Mouse (Mus musculus): ENCODE measurements around the gene Slc45a1.

Slc45a1 gene

DNA sequence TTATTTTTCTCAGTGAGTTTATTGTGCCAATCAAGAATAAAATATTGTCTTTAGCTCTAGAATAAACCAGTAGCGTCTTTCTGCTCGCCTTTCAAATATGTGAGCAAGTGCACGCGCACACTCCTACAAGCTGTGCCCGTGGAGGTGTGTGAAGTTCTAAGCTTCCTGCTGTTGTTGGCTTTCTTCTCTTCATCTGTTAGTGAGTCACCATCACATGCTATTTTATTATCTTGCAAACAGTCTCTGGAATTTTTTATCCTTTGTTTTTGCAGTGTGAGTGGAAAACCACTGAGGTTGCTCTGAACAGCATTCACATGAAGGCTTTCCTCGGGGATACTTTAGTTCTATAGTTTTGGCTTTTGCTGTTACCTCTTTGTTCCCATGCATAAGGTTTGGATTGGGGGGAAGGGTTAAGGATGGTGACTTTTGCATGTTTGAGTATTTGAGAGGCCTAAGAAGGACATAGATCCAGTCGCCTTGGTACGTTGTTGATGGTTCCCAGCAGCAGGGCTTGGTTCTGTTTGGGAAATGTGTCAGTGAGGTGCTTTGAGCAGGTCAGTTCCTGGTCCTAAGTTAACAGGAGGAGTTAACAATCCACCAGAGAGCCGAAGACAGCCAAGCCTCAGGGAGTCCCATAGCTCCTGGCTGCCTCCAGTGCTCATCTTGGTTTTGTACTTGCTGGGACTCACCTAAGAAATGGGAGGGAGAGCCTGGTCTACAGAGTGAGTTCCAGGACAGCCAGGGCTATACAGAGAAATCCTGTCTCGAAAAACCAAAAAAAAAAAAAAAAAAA, 69.8 kb downstream of the Slc45a1 start:
- no peak for DNase-seq (ENCODE audit: low read depth, low spot score)

Measured in c-Kit-negative CD71-positive TER-119-positive erythroid progenitor cells, embryonic 14.5 days (primary cell).